Mouse (Mus musculus) kidney, embryonic 16.5 days (tissue): ENCODE measurements around the gene Ptprd. TPM values are rescaled to one million over a fixed set of nuclear protein-coding genes. Genes with fewer than 3 reads are reported as not detected.
A peak's percentile ranks its signal among the peaks of the same experiment; 100 is the strongest.

ENCODE experiments used
- ATAC-seq: fragments of 200-750 bp; cut with Nextera tagmentation; 2 replicates; pipeline ENCODE4 v1.8.0; 2017; ENCODE audit warnings: moderate TSS enrichment; ENCODE audit not compliant: low FRiP score, low TSS enrichment
- H3K27ac ChIP-seq: fragments of 300-500 bp; sonication (generic); 2 replicates; pipeline ENCODE4 v1.5.1; 2014; ENCODE audit warnings: low read length
- H3K27me3 ChIP-seq: fragments of 300-500 bp; sonication (generic); 2 replicates; pipeline ENCODE4 v1.6.1; 2014; ENCODE audit warnings: low read length, control low read depth, mixed read lengths; ENCODE audit not compliant: insufficient read depth
- H3K36me3 ChIP-seq: fragments of 300-500 bp; sonication (generic); 2 replicates; pipeline ENCODE4 v1.6.1; 2014; ENCODE audit warnings: low read length, control low read depth, mixed read lengths; ENCODE audit not compliant: insufficient read depth
- H3K4me1 ChIP-seq: fragments of 300-500 bp; sonication (generic); 2 replicates; pipeline ENCODE4 v1.6.1; 2014; ENCODE audit warnings: low read length, control low read depth, mixed read lengths; ENCODE audit not compliant: insufficient read depth
- H3K4me2 ChIP-seq: fragments of 300-500 bp; sonication (generic); replicated peaks from 2 replicates; pipeline ENCODE4 v1.6.1; 2014; ENCODE audit warnings: low read depth, low read length
- H3K4me3 ChIP-seq: fragments of 300-500 bp; sonication (generic); 2 replicates; pipeline ENCODE4 v1.5.1; 2014; ENCODE audit warnings: mild to moderate bottlenecking, low read length
- H3K9ac ChIP-seq: fragments of 300-500 bp; sonication (generic); replicated peaks from 2 replicates; pipeline ENCODE4 v1.6.1; 2014; ENCODE audit warnings: low read length
- H3K9me3 ChIP-seq: fragments of 300-500 bp; sonication (generic); 2 replicates; pipeline ENCODE4 v1.6.1; 2016; ENCODE audit warnings: low read length, control low read depth
- WGBS: fragments of 180-500 bp; shearing (Covaris S2); extraction: QIAGEN DNeasy Blood & Tissue Kit; methylation state at CpG from one replicate; pipeline ENCODE4 v1.1.7; 2014; 5-methylcytosine and 5-hydroxymethylcytosine counted together
- polyA plus RNA-seq: library from polyadenylated mRNA; unstranded; fragments of >200 nt; fragmentation: Nextera tagmentation; extraction: Ambion mirVana; gene quantifications from 2 replicates; pipeline ENCODE4 v1.2.1, GENCODE M21; 2015

Ptprd gene
- polyA plus RNA-seq, 1 experiment from 2014 or later: 20.9 TPM

- ATAC-seq: no peak
- no peaks in the 10 kb centered on the region for H3K27me3 ChIP-seq
- no peak overlapping the region for H3K4me2 ChIP-seq
- H3K4me3 ChIP-seq: no peak overlapping the region
- no peaks in the 10 kb centered on the region for H3K4me1 ChIP-seq
- no peak overlapping the region for H3K27ac ChIP-seq
- H3K9me3 ChIP-seq: no peaks in the 10 kb centered on the region
- no peak overlapping the region for H3K9ac ChIP-seq
- 65% methylated on average over 2 of the region's 2 CpGs for WGBS
- no peaks in the 10 kb centered on the region for H3K36me3 ChIP-seq
These were observed 978.5 kb downstream of the Ptprd start for GRCm38 (mm10) chr4:77233243-77233642.

GRCm38 (mm10) chr4:77168866-77169265, 1042.9 kb downstream of the Ptprd start:
- 85% methylated on average over 8 of the region's 8 CpGs for WGBS
- Histone ChIP-seq H3K9ac (no peak overlapping the region), H3K4me2 (no peak overlapping the region), H3K27ac (no peak overlapping the region), H3K4me1 (no peaks in the 10 kb centered on the region), H3K9me3 (no peaks in the 10 kb centered on the region), H3K4me3 (no peak overlapping the region), H3K36me3 (no peaks in the 10 kb centered on the region), H3K27me3 (no peaks in the 10 kb centered on the region)
- no peak for ATAC-seq

- ATAC-seq: no peak
- no peaks in the 10 kb centered on the region for H3K36me3 ChIP-seq
These were observed 1054.2 kb downstream of the Ptprd start for GRCm38 (mm10) chr4:77157601-77158000.

GRCm38 (mm10) chr4:77155561-77155960, 1056.2 kb downstream of the Ptprd start:
- 91% methylated on average over 2 of the region's 2 CpGs for WGBS
- Histone ChIP-seq H3K4me3 (no peak overlapping the region), H3K4me1 (no peaks in the 10 kb centered on the region), H3K9ac (no peak overlapping the region), H3K27ac (no peak overlapping the region), H3K4me2 (no peak overlapping the region), H3K27me3 (no peaks in the 10 kb centered on the region), H3K36me3 (no peaks in the 10 kb centered on the region), H3K9me3 (no peaks in the 10 kb centered on the region)
- no peak for ATAC-seq

More at GRCm38 (mm10) chr4:77157601-77158000, 1054.2 kb downstream of the Ptprd start:
- H3K4me3 ChIP-seq: no peak overlapping the region
- H3K9me3 ChIP-seq: no peaks in the 10 kb centered on the region
- H3K27me3 ChIP-seq: no peaks in the 10 kb centered on the region
- WGBS: 80% methylated on average over 3 of the region's 3 CpGs
- H3K9ac ChIP-seq: no peak overlapping the region
- no peak overlapping the region for H3K27ac ChIP-seq
- H3K4me1 ChIP-seq: no peaks in the 10 kb centered on the region
- H3K4me2 ChIP-seq: no peak overlapping the region

- Histone ChIP-seq H3K36me3 (no peaks in the 10 kb centered on the region), H3K4me3 (no peak overlapping the region), H3K4me1 (no peaks in the 10 kb centered on the region), H3K9ac (no peak overlapping the region), H3K27ac (no peak overlapping the region), H3K27me3 (no peaks in the 10 kb centered on the region), H3K4me2 (no peak overlapping the region), H3K9me3 (no peaks in the 10 kb centered on the region)
- 91% methylated on average over 1 of the region's 1 CpGs for WGBS
- no peak for ATAC-seq
These were observed 1056.7 kb downstream of the Ptprd start for GRCm38 (mm10) chr4:77155037-77155436.

- H3K27ac ChIP-seq: no peak overlapping the region
- H3K4me3 ChIP-seq: no peak overlapping the region
- ATAC-seq: no peak
- H3K27me3 ChIP-seq: no peaks in the 10 kb centered on the region
- WGBS: 84% methylated on average over 2 of the region's 2 CpGs
- no peaks in the 10 kb centered on the region for H3K9me3 ChIP-seq
- no peak overlapping the region for H3K9ac ChIP-seq
- no peak overlapping the region for H3K4me2 ChIP-seq
- no peaks in the 10 kb centered on the region for H3K4me1 ChIP-seq
- H3K36me3 ChIP-seq: no peaks in the 10 kb centered on the region
These were observed 1086.9 kb downstream of the Ptprd start for GRCm38 (mm10) chr4:77124852-77125251.

GRCm38 (mm10) chr4:77110894-77111293, 1100.9 kb downstream of the Ptprd start:
- no peaks in the 10 kb centered on the region for H3K4me1 ChIP-seq
- H3K36me3 ChIP-seq: no peaks in the 10 kb centered on the region
- no peak overlapping the region for H3K27ac ChIP-seq
- H3K27me3 ChIP-seq: no peaks in the 10 kb centered on the region
- no peak overlapping the region for H3K4me2 ChIP-seq
- 75% methylated on average over 1 of the region's 1 CpGs for WGBS
- H3K4me3 ChIP-seq: no peak overlapping the region
- no peak for ATAC-seq
- no peak overlapping the region for H3K9ac ChIP-seq
- H3K9me3 ChIP-seq: no peaks in the 10 kb centered on the region

- no peak overlapping the region for H3K4me2 ChIP-seq
- WGBS: 90% methylated on average over 2 of the region's 2 CpGs
- H3K36me3 ChIP-seq: no peaks in the 10 kb centered on the region
- H3K27me3 ChIP-seq: no peaks in the 10 kb centered on the region
- no peak overlapping the region for H3K4me3 ChIP-seq
- H3K9ac ChIP-seq: no peak overlapping the region
- no peak for ATAC-seq
- no peaks in the 10 kb centered on the region for H3K9me3 ChIP-seq
- no peak overlapping the region for H3K27ac ChIP-seq
- H3K4me1 ChIP-seq: no peaks in the 10 kb centered on the region
These were observed 1104.5 kb downstream of the Ptprd start for GRCm38 (mm10) chr4:77107291-77107690.

GRCm38 (mm10) chr4:77083165-77083564, 1128.6 kb downstream of the Ptprd start:
- WGBS: 39% methylated on average over 3 of the region's 3 CpGs
- Histone ChIP-seq H3K27ac (no peak overlapping the region), H3K36me3 (no peaks in the 10 kb centered on the region), H3K4me1 (no peaks in the 10 kb centered on the region), H3K27me3 (no peaks in the 10 kb centered on the region), H3K4me3 (no peak overlapping the region), H3K9me3 (no peaks in the 10 kb centered on the region), H3K9ac (no peak overlapping the region), H3K4me2 (no peak overlapping the region)
- ATAC-seq: peak; percentile 77; the same call in 1 of the 2 replicates

- H3K4me3 ChIP-seq: no peak overlapping the region
- no peak for ATAC-seq
- no peak overlapping the region for H3K27ac ChIP-seq
- no peaks in the 10 kb centered on the region for H3K27me3 ChIP-seq
- WGBS: 71% methylated on average over 4 of the region's 4 CpGs
- H3K9me3 ChIP-seq: no peaks in the 10 kb centered on the region
- H3K4me1 ChIP-seq: no peaks in the 10 kb centered on the region
- H3K4me2 ChIP-seq: no peak overlapping the region
- no peaks in the 10 kb centered on the region for H3K36me3 ChIP-seq
- H3K9ac ChIP-seq: no peak overlapping the region
These were observed 1134.2 kb downstream of the Ptprd start for GRCm38 (mm10) chr4:77077607-77078006.
